Mouse (Mus musculus): Measurements from ENCODE around the gene Myb. TPM values are rescaled to one million over a fixed set of nuclear protein-coding genes. Genes with fewer than 3 reads are reported as not detected.
A peak's percentile ranks its signal among the peaks of the same experiment; 100 is the strongest.

Myb gene
- total and polyA plus RNA-seq, 3 experiments: 133 to 245 (median 155) TPM

DNA sequence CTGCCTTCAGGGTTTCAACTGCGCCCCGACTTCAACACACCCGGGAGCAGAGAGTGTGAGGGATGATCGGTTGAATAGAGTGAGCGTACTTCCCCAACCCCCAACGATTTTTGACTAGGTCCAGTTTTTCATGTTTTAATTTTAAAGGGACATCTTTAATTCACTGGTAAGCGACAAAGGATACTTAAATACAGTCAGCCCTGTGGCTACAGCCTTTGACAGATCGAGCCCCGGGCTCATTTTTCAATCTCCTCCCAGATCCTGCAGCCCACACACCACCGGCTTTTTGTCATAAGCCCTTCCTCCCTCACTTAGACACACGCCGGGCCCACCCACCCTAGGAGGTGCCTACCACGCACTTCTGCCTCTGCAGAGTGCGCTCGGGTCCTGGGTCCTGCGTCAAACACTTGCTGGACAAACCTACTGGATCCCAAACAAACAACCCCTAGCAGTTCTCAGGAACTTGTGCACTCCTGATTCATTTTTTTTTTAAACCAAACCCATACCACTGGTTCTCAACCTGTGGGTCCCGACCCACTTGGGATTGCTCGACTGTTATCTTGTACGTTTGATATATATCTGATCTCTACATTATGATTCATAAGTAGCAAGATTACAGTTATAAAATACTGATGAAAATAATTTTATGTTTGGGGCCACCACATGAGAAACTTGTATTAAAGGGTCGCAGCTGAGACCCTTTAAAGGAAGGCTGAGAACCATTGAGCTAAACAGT, 743 bp upstream of the Myb start:
- Histone ChIP-seq H3K9ac (ENCODE audit: control insufficient read depth, low read depth, low read length, poor library complexity, severe bottlenecking) (peak overlapping the region; percentile 99), H3K36me3 (ENCODE audit: control insufficient read depth in 1 of 2, insufficient read depth in 2 of 2, low read length in 2 of 2) (peaks cover 3 to 19% of the 10 kb centered on the region in 2 experiments; a peak in 3 of 4 replicates), H3K27me3 (ENCODE audit: control insufficient read depth in 1 of 2, insufficient read depth in 2 of 2, low read length in 2 of 2) (no peaks in the 10 kb centered on the region), H3K27ac (ENCODE audit: control insufficient read depth, low read depth, low read length) (peak overlapping the region; percentile 98), H3K9me3 (replicated peaks; ENCODE audit: insufficient read depth, low read length) (no peaks in the 10 kb centered on the region), H3K4me1 (ENCODE audit: control insufficient read depth in 1 of 2, insufficient read depth in 2 of 2, low read length in 2 of 2) (peaks cover 2 to 11% of the 10 kb centered on the region in 2 experiments; a peak in 3 of 4 replicates), H3K4me3 (ENCODE audit: control insufficient read depth in 1 of 2, insufficient read depth in 1 of 2, low read depth in 2 of 2, low read length in 2 of 2) (peak overlapping the region; percentile 66 to 89), H3K79me2 (ENCODE audit: control insufficient read depth, insufficient read depth, low read length, poor library complexity) (peaks cover 44% of the 10 kb centered on the region)
- DNase-seq (ENCODE audit: low read depth, low spot score): peak; percentile 84
- TF ChIP-seq GATA1 (IDR thresholded peaks at IDR 0.05; ENCODE audit: low read depth, low read length): peak; percentile 48; the same call in 1 of the 2 replicates
- TF ChIP-seq NELFE (IDR thresholded peaks at IDR 0.05; ENCODE audit: low read depth, low read length): no peak; the same call in 1 of the 2 replicates
- no peak for TF ChIP-seq GABPA (IDR thresholded peaks at IDR 0.05; ENCODE audit: low read depth, low read length)
- TF ChIP-seq CHD2 (IDR thresholded peaks at IDR 0.05; ENCODE audit: low read length): no peak
- TF ChIP-seq USF2 (IDR thresholded peaks at IDR 0.05; ENCODE audit: borderline replicate concordance in 1 of 2, insufficient read depth in 1 of 2, low read depth in 1 of 2, low read length in 2 of 2): no peak
- 0 out of 2 replicates have a peak, but pooled peaks have one; percentile 22 for TF ChIP-seq HCFC1 (IDR thresholded peaks at IDR 0.05; ENCODE audit: low read depth, low read length)
- no peak for TF ChIP-seq TCF12 (IDR thresholded peaks at IDR 0.05; ENCODE audit: low read depth, low read length)
- no peak for TF ChIP-seq ETS1 (IDR thresholded peaks at IDR 0.05; ENCODE audit: low read depth, low read length)
- TF ChIP-seq ZNF384 (IDR thresholded peaks at IDR 0.05; ENCODE audit: low read depth, low read length): no peak
- peak; percentile 21 for TF ChIP-seq SIN3A (IDR thresholded peaks at IDR 0.05; ENCODE audit: low read length)
- peak; percentile 60 for TF ChIP-seq MXI1 (IDR thresholded peaks at IDR 0.05; ENCODE audit: low read depth, low read length)
- TF ChIP-seq CTCF (IDR thresholded peaks at IDR 0.05 in 2 of 3, conservative IDR thresholded peaks at IDR 0.05 in 1 of 3; ENCODE audit: control insufficient read depth in 1 of 3, insufficient read depth in 1 of 3, low read depth in 2 of 3, low read length in 3 of 3, poor library complexity in 1 of 3, severe bottlenecking in 1 of 3): no peak
- no peak; the same call in 1 of the 2 replicates for TF ChIP-seq MAZ (IDR thresholded peaks at IDR 0.05; ENCODE audit: low read depth, low read length)
- no peak for TF ChIP-seq E2F4 (IDR thresholded peaks at IDR 0.05; ENCODE audit: borderline replicate concordance, low read depth, low read length)
- no peak for TF ChIP-seq POLR2AphosphoS2 (IDR thresholded peaks at IDR 0.05; ENCODE audit: low read length)
- no peak for TF ChIP-seq EP300 (IDR thresholded peaks at IDR 0.05; ENCODE audit: low read depth in 1 of 2, low read length in 2 of 2)
- TF ChIP-seq MYC (IDR thresholded peaks at IDR 0.05; ENCODE audit: low read depth, low read length): no peak
- TF ChIP-seq POLR2AphosphoS5 (IDR thresholded peaks at IDR 0.05; ENCODE audit: borderline replicate concordance, low read depth, low read length): no peak
- no peak for TF ChIP-seq RAD21 (IDR thresholded peaks at IDR 0.05; ENCODE audit: low read depth, low read length)
- no peak for TF ChIP-seq KAT2A (conservative IDR thresholded peaks at IDR 0.05; ENCODE audit: low read depth, low read length)
- TF ChIP-seq MAX (IDR thresholded peaks at IDR 0.05; ENCODE audit: low read length): no peak
- TF ChIP-seq ZKSCAN1 (IDR thresholded peaks at IDR 0.05; ENCODE audit: low read depth, low read length): no peak
- peak in 1 of 2 experiments; percentile 50; a peak in 2 of 4 replicates for TF ChIP-seq POLR2A (IDR thresholded peaks at IDR 0.05; ENCODE audit: control insufficient read depth in 1 of 2, insufficient read depth in 1 of 2, low read depth in 1 of 2, low read length in 2 of 2, poor library complexity in 1 of 2)
- no peak for TF ChIP-seq TAL1 (IDR thresholded peaks at IDR 0.05; ENCODE audit: low read length)
- TF ChIP-seq MYB (IDR thresholded peaks at IDR 0.05; ENCODE audit: low read depth, low read length): no peak
- no peak for TF ChIP-seq JUND (IDR thresholded peaks at IDR 0.05; ENCODE audit: low read depth, low read length)
- TF ChIP-seq ZC3H11A (IDR thresholded peaks at IDR 0.05; ENCODE audit: low read depth, low read length): no peak
- no peak for TF ChIP-seq NRF1 (IDR thresholded peaks at IDR 0.05; ENCODE audit: insufficient read depth, low read depth, low read length, poor library complexity, severe bottlenecking)
- TF ChIP-seq TBP (IDR thresholded peaks at IDR 0.05; ENCODE audit: low read depth, low read length): peak; percentile 62; the same call in 1 of the 2 replicates
- no peak for TF ChIP-seq USF1 (IDR thresholded peaks at IDR 0.05; ENCODE audit: low read depth, low read length)
- no peak for TF ChIP-seq UBTF (IDR thresholded peaks at IDR 0.05; ENCODE audit: borderline replicate concordance, insufficient read depth, low read depth, low read length)
- TF ChIP-seq ZMIZ1 (IDR thresholded peaks at IDR 0.05; ENCODE audit: low read depth, low read length): peak; percentile 25; the same call in 1 of the 2 replicates
- TF ChIP-seq BHLHE40 (IDR thresholded peaks at IDR 0.05; ENCODE audit: borderline replicate concordance, low read depth, low read length): no peak
- no peak for TF ChIP-seq ELF1 (IDR thresholded peaks at IDR 0.05; ENCODE audit: low read depth, low read length)
- TF ChIP-seq RCOR1 (IDR thresholded peaks at IDR 0.05; ENCODE audit: low read depth, low read length): 0 out of 2 replicates have a peak, but pooled peaks have one; percentile 4
- TF ChIP-seq MAFK (IDR thresholded peaks at IDR 0.05; ENCODE audit: borderline replicate concordance, low read depth, low read length): no peak

All from MEL (cell line).